Mouse (Mus musculus): ENCODE measurements at regions not wholly inside any gene's neighbourhood (a gene's known extent, or its start where the extent isn't known, plus 50 kb on each side); places are given as distances from the start of the nearest gene placed in this dataset.
"Not testable (repeated sequence)": the region's sequence is repeated elsewhere in the genome, so short reads cannot be mapped to it uniquely, and the experiment has no call there.

DNA sequence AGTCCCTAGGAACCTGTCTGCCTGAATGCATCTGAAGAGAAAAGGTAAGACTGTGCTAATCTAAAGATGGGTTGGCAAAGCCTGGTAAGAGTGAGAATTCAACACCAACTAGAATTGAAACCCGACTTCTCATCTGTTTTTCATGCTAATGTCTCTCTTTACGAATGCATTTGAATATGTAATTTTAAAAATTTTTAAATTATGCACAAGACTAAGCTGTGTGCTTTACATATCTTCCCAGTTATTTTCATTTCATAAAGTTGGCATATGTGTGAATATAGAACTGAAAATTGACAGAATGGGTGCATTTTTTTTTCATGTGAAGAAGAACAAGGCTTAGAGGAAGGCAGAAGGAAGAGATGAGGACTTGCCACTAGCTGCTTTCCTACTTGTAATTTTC, 267.2 kb upstream of the Ube2e3 start:
- no peak for DNase-seq (ENCODE audit: low read depth, low spot score)

DNA sequence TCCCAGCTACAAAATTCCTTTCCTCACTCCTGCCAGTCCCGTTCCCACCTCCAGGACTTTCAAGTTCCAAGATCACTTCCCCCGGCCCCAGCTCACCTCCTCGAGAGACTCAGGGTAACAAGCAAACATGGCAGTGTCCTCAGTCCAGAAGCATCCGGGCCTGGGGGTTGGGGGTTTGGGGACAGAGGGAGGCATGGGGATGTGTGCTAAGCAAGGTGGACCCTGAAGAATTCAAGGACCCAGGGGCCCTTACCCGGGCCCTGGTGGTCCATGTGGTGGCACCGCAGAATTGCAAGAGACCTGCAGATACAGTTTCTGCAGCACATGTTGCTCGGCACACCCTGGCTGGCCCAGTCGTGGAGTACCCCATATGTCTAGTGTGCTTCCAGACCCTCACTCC, 269.9 kb upstream of the Ube2e3 start:
- no peak for DNase-seq (ENCODE audit: low read depth, low spot score)

DNA sequence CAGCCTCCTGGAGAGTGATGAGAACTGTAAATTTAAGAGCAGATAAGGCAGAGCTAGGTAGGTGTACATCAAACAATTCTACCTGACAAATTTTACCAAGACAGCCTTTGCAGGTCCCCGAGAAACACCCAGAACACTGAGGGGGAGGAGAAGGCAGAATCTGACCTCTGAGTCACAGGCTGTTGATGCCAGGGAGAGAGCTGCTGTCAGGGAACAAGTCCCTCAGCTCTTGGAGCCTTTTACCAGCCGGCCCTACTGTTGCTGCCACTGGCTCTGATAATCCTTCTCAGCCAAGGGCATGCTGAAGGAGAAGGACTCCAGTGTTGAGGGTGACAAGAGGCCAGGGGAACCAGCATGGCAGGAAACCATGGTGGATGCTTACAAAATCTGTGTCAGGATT, 271.7 kb upstream of the Ube2e3 start:
- DNase-seq (ENCODE audit: low read depth, low spot score): no peak

GRCm38 (mm10) chr2:78580013-78580412, 287.9 kb upstream of the Ube2e3 start:
- DNase-seq (ENCODE audit: low read depth, low spot score): no peak

DNA sequence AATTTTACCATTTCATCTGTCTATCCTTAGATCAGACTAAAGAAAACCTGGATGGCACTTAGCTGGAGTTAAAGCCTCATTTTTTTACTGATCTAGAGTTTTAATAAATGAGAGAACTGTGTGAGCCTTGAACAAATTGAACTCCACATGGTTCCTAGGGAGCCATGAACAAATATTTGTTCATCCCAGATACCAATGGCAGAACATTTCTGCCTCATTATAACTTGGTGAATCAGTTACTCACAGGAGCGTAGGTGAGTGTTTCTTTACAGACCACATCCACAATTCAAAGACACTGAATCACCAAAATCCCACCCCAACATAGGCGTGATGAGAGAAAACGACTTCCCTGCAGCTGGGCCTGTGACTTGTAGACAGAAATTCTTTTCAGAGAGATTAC, 295.4 kb upstream of the Ube2e3 start:
- DNase-seq (ENCODE audit: low read depth, low spot score): no peak

GRCm38 (mm10) chr2:78558128-78558527, 309.8 kb upstream of the Ube2e3 start:
- DNase-seq (ENCODE audit: low read depth, low spot score): no peak

DNA sequence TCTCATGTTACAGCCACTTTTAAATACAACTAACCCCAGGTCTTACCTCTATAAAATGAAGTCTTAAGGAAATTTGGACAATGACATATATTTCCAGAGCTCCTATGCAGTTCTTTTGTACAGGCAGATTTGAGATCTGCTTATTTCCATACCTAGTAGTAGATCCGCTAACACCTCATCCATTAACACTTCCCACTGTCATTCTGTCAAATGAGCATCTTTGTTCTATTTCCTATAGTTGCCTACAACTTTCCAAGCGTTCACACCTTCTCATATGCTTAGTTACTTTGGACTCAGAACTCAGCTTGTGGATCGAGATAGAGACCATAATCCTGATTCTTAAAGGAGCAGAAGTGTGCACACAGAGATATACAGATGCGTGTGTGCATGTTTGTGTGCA, 316.8 kb upstream of the Ube2e3 start:
- DNase-seq (ENCODE audit: low read depth, low spot score): no peak

DNA sequence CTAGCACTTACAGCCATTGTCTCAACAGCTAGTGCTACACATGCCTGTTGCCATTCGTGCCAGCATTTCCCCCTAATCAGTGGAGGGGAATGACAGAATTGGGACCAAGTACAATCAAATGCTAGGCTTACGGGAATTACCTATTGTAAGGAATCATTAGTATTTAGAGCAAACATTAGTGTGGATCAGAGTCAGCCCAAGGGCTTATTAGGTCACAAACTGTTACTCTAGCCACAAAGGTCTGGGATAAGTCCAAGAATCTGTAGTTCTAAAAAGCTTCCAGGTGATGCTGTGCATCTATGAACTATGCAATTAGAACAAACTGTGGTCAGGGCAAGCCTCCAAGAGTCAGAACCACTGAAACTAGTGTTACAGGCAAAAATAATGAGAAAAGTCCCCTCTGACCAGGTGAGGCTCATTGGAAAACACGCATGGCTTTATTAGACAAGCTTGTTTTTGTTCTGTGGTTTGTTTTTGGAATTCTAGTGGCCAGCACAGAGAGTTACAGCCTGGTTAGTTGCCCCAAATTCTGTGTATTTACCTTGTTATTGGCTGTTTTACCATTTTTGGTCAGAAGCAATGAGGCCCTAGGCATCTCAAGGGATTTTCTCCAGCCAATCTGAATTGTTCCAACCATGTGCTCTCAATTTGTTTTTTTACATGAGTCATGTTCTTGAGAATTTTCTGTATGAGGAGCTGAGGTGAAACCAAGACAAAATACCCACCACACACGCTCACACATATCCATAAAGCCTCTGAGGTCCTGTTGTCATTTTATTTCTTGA, 319.0 kb upstream of the Ube2e3 start:
- no peak for DNase-seq (ENCODE audit: low read depth, low spot score)

DNA sequence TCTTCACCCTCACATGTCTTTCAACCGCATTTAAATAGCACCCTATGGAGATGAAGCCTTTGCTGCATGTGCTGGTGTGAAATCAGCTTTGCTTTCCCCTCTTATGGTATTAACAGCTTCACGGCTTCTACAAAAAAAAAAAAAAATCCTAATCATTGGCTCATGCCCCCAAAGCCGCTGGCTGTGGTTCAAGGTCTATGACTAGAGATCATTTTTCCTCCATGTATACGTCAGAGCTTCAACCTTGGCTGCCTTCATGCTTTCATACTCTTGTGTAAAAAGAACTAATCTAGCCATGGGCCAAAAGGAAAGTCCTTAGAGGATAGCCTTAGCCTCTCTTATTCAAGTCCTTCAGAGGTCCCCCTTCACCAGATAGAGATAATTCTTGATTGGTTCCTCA, 320.6 kb upstream of the Ube2e3 start:
- no peak for DNase-seq (ENCODE audit: low read depth, low spot score)

DNA sequence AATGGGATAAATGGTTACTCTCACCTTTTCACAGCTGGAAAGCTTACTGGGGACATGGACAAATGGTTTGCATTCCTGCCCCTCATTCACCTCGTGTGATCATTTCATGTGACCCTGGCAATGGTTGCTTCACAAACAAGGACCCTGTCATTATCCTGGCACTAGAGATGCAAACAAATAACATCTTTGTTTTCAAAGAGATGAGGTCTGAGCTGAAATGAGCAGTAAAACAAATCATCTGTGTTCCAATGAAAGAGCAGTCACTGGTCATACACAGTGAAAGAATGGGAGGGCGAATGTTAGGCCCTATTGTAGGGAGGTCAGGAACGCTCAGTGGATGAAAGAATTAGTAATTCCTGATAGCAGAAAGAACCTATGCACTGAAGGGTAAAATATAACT, 327.5 kb upstream of the Ube2e3 start:
- DNase-seq (ENCODE audit: low read depth, low spot score): no peak

DNA sequence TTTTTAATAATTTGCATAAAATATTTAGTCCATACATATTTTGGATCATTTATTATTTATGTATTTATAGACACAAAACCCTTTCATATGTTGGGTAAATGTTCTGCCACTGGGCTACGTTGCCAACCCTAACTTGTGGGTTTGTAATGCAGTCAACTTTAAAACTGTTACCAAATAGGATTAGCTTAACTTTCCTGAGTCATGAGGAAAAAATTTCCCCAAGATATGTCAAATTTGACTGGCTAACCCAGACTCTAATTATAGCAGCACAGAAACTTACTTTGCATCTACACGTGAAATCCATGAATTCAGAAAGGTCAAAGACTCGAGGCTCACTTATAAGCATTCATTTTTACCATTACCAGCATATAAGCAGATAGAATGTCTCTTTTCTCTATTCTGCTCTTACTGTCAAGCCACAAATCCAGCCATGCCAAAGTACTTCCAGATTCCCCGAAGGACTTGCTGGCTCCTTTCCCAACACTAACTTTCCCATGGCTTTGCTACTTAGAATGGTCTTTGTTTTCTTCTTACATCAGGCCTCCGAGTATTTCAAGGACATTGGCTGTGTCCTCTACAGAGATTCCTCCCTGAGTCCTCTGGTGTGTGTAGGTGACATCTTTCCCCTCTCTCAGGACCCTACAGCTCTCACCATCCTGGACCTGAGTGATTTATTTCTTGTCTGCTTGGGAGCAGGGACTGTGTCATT, 328.2 kb upstream of the Ube2e3 start:
- DNase-seq (ENCODE audit: low read depth, low spot score): no peak

DNA sequence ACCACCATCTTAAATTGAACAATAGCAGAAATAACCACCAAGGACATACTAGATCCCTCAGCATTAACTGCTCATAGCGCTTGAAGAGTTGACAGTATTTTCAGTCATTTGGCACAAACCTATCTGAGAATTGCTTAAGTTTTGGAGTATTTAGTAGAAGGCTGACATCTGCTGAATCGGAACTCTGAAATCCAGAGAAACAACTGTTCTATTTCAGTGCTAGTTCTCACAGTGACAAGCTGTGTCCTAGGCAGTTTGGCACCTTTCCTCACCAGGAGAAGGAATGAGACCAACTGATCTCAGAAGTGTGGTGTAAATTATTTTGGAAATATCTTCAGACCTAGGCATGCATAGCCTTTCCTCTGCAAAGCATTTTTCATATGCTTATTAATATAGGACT, 330.4 kb upstream of the Ube2e3 start:
- no peak for DNase-seq (ENCODE audit: low read depth, low spot score)

- not testable (repeated sequence) for DNase-seq (ENCODE audit: low read depth, low spot score)
Observed at GRCm38 (mm10) chr2:78533881-78534280, 334.0 kb upstream of the Ube2e3 start.

- no peak for DNase-seq (ENCODE audit: low read depth, low spot score)
Observed at GRCm38 (mm10) chr2:78530535-78530934, 337.4 kb upstream of the Ube2e3 start.

DNA sequence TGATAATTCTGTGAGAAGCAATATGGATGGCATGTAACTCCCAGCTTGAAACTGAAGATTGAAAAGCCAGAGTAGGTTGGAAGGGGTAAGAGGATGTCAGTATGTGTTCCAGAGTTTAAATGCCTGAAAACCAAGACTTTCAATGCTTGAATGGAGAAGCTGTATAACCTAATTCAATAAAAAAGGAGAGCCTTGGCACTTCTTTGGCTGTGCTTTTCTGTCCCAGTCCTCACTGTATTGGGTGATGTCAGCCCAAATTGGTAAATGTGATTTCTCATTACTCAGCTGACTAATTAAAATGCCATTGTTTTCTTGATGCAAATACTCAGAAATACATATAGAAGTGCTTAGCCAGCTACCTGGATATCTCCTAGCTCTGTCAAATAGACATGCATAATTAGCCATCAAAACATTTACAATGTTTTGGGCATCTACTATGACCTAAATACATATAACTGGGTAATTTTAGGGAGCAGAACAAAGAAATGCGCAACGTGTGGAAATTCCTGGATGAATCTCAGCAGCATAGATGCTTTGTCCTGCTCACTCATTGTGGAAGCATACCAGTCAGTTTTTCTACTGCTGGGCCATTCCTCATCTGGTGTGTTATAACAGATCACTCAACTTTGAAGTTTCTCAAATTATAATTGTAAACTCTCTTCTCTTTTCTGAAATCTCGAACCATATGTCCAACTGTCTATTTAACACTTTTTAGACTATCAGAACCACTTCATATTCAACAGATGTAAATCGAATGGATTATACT, 347.5 kb upstream of the Ube2e3 start:
- no peak for DNase-seq (ENCODE audit: low read depth, low spot score)

DNA sequence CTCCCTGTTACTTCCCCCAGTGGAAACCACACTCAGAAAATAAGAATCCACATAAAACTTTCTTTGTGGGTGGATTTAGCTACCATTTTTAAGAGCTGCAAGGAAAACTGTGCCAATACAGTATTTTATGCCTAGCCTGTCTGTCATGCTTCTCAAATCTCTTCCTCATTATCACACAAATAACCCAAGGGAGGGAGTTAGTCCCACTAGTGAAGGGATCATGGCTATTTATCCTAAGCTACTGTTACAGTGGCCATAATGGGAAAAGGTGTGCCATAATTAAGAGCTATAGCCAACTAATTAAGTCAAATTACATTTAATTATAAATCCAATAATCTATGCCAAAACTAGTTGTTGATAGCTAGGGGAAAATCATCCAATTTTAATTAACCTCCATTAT, 374.8 kb upstream of the Ube2e3 start:
- no peak for DNase-seq (ENCODE audit: low read depth, low spot score)

GRCm38 (mm10) chr2:78480036-78480435, 387.9 kb upstream of the Ube2e3 start:
- no peak for DNase-seq (ENCODE audit: low read depth, low spot score)

DNA sequence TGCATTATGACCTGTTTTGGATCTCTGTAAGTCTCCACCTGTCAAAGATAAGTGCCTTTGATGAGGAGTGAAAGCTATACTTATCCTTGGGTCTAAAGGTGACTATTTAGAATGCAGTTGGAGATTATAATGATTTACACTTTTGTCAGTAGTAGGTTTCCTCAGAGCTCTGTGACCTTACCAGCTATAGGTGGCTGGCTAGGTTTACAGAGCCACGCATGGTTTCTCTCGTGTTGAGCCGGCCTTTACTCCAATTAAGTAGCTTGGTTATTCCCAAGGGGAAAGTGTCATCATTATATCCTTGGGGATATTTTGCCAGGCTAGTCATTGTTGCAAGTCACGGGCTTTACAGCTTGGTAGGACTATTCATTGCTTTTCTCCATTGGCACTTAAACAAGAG, 408.5 kb upstream of the Ube2e3 start:
- DNase-seq (ENCODE audit: low read depth, low spot score): no peak

- no peak for DNase-seq (ENCODE audit: low read depth, low spot score)
Observed at GRCm38 (mm10) chr2:78453411-78453810, 414.5 kb upstream of the Ube2e3 start.

- no peak for DNase-seq (ENCODE audit: low read depth, low spot score)
Observed at GRCm38 (mm10) chr2:78436816-78437215, 431.1 kb upstream of the Ube2e3 start.

- DNase-seq (ENCODE audit: low read depth, low spot score): no peak
Observed at GRCm38 (mm10) chr2:78435071-78435470, 432.9 kb upstream of the Ube2e3 start.

DNA sequence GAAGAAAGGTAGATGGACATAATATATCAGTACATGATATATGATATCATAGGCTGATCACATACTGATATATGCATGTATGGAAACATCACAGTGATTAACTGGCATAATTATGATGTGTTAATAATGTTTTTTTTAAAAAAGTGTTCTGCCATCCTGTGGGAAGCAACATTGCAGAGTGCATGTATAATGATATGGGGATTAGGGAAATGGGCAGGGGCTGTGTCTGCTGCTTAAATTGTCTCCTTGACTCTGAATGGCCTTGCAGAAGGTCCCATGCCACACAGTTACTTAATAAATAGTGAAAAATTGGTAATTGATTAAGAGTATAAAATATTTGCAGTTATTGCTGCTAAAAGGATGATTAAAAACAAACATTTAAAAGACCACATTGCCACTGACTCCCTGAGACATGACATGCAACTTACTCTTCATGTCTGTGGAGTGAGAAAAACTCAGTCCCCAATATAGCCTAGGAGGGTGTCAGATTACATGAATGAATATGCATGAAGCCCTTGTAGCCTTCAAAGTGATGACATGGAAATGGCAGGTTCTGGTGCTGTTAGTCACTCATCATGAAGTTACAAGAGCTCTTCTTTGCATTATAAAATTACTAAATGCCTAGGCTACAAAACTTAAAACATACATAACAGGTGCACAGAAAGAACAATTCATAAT, 440.1 kb upstream of the Ube2e3 start:
- DNase-seq (ENCODE audit: low read depth, low spot score): no peak

All from ES-CJ7 (cell line).